Mouse (Mus musculus) cerebellum, adult 2 months (tissue): ENCODE data around the gene Eif4a3. TPM values are rescaled to one million over a fixed set of nuclear protein-coding genes. Genes with fewer than 3 reads are reported as not detected.
A peak's percentile ranks its signal among the peaks of the same experiment; 100 is the strongest.

ENCODE experiments used
- DNase-seq, 2 experiments: peaks; one replicate each; pipeline ENCODE4 v3.0.0; 2021
- H3K27ac ChIP-seq: fragments of 200-500 bp; 2 replicates; pipeline ENCODE4 v1.5.1; 2012; ENCODE audit warnings: low read length, control low read depth, inconsistent platforms; ENCODE audit not compliant: insufficient read depth
- H3K27me3 ChIP-seq: fragments of 200-500 bp; 2 replicates; pipeline ENCODE4 v1.6.1; 2012; ENCODE audit warnings: inconsistent platforms, mild to moderate bottlenecking, low read length, moderate library complexity; ENCODE audit not compliant: control insufficient read depth, insufficient read depth
- H3K4me1 ChIP-seq: fragments of 200-500 bp; 2 replicates; pipeline ENCODE4 v1.6.1; 2011; ENCODE audit warnings: low read length; ENCODE audit not compliant: control insufficient read depth, insufficient read depth
- H3K4me3 ChIP-seq: fragments of 200-500 bp; replicated peaks from 2 replicates; pipeline ENCODE3; 2011; ENCODE audit warnings: mild to moderate bottlenecking, low read depth, low read length, control low read depth; ENCODE audit not compliant: insufficient read depth
- CTCF ChIP-seq: fragments of 200-500 bp; IDR thresholded peaks from 2 replicates; pipeline ENCODE4 v1.5.1; 2011; ENCODE audit warnings: low read depth, mild to moderate bottlenecking, control low read depth, low read length, moderate library complexity, borderline replicate concordance; ENCODE audit not compliant: insufficient read depth
- POLR2A ChIP-seq: fragments of 200-500 bp; IDR thresholded peaks from 2 replicates; pipeline ENCODE4 v1.6.1; 2011; ENCODE audit warnings: low read length, control low read depth, borderline replicate concordance; ENCODE audit not compliant: insufficient read depth
- WGBS: fragments of 180-500 bp; shearing (Covaris S2); methylation state at CpG from one replicate; pipeline ENCODE4 v1.1.7; 2018; 5-methylcytosine and 5-hydroxymethylcytosine counted together
- polyA plus RNA-seq: library from polyadenylated mRNA; depleted of rRNA; stranded (reverse); fragments of >200 nt; gene quantifications from 2 replicates; pipeline ENCODE4 v1.2.3, GENCODE M21; 2012; rRNA removed

Gene Eif4a3
- 120 and 133 TPM in 2 replicates for polyA plus RNA-seq

DNA sequence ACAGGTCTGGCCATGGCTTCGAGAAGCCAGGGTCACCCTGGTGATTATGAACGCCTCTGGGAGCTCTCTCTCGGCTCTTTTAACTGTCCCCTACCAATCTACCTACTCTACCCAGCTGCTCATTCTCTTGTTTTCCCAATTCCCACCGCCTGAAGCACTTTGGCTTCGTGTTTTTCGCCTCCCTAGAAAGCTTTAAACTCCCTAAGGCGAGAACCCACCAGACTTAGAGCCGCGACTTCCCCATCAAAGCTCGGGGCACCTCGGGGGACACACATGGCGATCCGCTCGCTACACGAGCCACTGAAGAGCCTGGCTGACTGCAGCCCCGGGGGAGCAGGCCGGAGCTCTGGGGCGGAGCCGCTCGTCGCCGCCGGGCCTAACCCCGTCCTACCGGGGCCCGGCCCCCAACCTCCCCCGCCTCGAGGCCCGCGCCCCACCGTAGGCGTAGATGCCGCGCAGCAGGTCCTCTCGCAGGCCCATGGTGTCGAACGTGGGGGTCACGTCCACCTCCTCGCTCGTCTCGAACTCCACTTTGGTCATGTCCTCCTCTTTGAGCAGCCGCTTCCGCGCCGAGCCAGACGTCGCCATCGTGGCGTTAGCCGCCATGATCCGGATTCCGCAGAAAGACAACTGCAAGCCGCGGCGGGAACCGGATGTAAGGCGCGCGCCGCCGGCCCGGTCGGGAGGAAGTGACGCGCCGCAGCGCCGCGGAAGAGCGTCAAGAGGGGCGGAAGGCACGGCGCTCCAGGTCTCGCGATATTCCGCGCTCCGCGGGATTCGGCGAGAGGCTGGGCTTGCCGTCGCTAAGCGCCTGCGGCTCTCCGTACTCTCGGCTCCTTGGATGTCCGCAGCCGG is at the start of gene Eif4a3:
Gene Eif4a3 (minus strand): TSS at position 699 of the 855 bp plus-strand sequence.
- DNase-seq, result peak; percentile 95 to 96
- TF ChIP-seq POLR2A, result peak; percentile 95; the same call in 1 of the 2 replicates
- TF ChIP-seq CTCF, result no peak
- H3K4me3 ChIP-seq, result peak within 1 kb of the TSS; percentile 97
- no peaks in the 10 kb centered on the region for H3K27me3 ChIP-seq
- peak within 1 kb of the TSS; percentile 74 for H3K27ac ChIP-seq
- under 1% methylated on average over 89 of the region's 89 CpGs for WGBS
- H3K4me1 ChIP-seq, result no peaks in the 10 kb centered on the region; the same call in 1 of the 2 replicates

DNA sequence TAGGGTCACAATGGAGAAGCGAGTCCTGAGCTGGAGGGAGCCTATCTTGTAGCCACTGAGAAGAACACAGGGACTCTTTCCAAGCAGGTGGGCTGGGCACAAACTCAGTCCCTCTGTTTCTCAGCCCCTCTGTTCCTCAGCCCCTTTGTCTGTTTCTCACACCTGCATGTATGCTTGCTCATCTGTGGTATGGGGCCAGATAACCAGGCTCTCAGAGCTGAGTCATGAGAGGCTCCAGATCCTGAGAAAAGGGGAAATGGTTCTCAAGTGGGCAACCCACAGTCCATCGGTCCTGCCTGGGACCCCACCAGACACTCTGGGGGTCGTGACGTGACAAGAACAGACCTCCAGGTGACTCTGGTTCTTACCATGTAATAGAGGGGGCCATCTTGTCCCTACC is 47.2 kb upstream of the Eif4a3 start:
- H3K27ac ChIP-seq, result no peak overlapping the region
- TF ChIP-seq CTCF (no peak), POLR2A (no peak)
- no peak for DNase-seq
- no peaks in the 10 kb centered on the region for H3K4me1 ChIP-seq
- H3K4me3 ChIP-seq, result no peak overlapping the region
- H3K27me3 ChIP-seq, result no peaks in the 10 kb centered on the region
- 89% methylated on average over 4 of the region's 4 CpGs for WGBS

DNA sequence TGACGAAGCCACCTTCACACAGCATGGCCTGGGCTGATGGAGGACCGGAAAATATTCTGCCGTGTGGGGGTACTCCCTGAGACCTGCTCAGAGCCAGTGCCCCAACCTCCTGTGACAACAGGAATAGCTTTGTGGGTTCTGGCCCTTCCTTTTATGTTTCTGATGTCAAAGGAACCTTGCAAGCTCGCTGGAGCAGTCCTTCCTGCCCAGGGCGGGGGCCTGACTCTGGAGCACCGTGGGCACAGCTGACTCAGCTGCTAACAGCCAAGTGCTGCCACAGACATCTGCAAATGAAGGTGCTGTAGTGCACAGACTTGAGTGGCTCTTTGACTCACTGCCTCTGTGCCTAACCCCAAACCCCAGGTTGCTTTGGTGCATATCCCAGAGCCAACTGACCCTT is 45.0 kb upstream of the Eif4a3 start:
- TF ChIP-seq POLR2A, result no peak
- no peak for TF ChIP-seq CTCF
- 68% methylated on average over 6 of the region's 6 CpGs for WGBS
- DNase-seq, result no peak
- Histone ChIP-seq H3K27me3 (no peaks in the 10 kb centered on the region), H3K27ac (no peak overlapping the region), H3K4me3 (no peak overlapping the region), H3K4me1 (no peaks in the 10 kb centered on the region)

DNA sequence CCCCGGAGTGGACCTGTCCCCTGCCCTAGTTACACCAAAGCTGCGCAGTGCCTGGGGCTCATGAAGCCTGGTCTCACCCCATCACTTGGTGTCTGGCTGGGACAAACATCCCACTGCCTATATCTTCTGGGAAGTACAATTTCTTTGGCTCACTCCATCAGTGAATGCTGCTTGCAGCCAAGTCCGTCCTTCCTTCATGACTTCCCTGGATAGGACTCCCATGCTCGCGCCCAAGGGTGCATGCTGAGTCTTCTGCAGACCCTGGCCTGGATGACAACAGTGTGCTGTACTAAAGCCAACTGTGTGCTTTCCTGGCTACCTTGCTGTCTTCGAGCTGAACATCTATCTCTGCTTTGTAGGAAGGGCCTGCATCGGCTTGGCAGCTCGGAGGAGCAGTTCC is 44.3 kb upstream of the Eif4a3 start:
- Histone ChIP-seq H3K27ac (no peak overlapping the region), H3K4me3 (no peak overlapping the region), H3K27me3 (no peaks in the 10 kb centered on the region), H3K4me1 (no peaks in the 10 kb centered on the region)
- no peak for DNase-seq
- no peak for TF ChIP-seq POLR2A
- TF ChIP-seq CTCF, result no peak
- WGBS, result 71% methylated on average over 8 of the region's 8 CpGs

DNA sequence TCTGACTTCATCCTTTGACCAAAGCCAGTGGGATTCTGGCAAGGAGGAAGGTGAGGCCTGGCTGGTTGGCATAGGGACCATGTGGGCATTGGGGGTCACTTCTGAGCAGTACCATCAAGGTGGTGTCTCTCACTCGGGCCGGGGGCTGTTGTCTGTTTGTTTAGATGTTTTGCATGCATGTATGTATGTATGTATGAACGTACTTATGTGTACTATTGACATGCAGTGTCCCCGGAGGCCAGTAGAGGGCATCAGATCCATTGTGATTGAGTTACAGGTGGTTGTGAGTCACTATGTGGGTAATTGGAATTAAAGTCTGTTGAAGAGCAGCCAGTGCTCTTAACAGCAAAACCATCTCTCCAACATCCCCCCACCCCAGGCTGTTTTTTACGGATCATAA is 39.7 kb upstream of the Eif4a3 start:
- no peak for TF ChIP-seq POLR2A
- peak; percentile 63 for TF ChIP-seq CTCF

DNA sequence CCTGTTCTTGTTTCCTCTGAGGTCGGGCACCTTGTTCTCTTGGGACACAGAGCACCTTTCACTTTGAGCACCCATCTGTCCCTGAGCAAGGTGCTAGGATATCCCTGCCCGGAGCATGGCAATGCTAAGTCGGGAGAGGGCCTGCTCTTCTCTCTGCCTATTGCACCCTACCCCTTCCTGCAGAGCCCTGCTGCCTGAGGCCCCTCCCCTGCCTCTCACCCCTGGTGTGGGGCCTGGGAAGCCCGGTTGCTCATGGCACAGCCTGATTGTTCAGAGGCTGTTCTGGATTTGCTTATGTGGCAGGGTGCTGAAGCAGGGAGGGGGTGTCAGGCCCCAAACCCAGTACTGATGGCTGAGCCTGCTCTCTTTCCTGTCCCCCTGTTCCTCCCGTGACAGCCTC is 39.3 kb upstream of the Eif4a3 start:
- H3K27me3 ChIP-seq, result no peaks in the 10 kb centered on the region
- DNase-seq, result no peak
- 50% methylated on average over 5 of the region's 5 CpGs for WGBS
- no peaks in the 10 kb centered on the region for H3K4me1 ChIP-seq
- no peak overlapping the region for H3K27ac ChIP-seq
- H3K4me3 ChIP-seq, result no peak overlapping the region
- TF ChIP-seq POLR2A (no peak), CTCF (no peak)

More for the DNA sequence above, 39.7 kb upstream of the Eif4a3 start:
- Histone ChIP-seq H3K27me3 (no peaks in the 10 kb centered on the region), H3K27ac (no peak overlapping the region), H3K4me3 (no peak overlapping the region), H3K4me1 (no peaks in the 10 kb centered on the region)
- 6% methylated on average over 5 of the region's 5 CpGs for WGBS
- DNase-seq, result peak; percentile 62 to 71

DNA sequence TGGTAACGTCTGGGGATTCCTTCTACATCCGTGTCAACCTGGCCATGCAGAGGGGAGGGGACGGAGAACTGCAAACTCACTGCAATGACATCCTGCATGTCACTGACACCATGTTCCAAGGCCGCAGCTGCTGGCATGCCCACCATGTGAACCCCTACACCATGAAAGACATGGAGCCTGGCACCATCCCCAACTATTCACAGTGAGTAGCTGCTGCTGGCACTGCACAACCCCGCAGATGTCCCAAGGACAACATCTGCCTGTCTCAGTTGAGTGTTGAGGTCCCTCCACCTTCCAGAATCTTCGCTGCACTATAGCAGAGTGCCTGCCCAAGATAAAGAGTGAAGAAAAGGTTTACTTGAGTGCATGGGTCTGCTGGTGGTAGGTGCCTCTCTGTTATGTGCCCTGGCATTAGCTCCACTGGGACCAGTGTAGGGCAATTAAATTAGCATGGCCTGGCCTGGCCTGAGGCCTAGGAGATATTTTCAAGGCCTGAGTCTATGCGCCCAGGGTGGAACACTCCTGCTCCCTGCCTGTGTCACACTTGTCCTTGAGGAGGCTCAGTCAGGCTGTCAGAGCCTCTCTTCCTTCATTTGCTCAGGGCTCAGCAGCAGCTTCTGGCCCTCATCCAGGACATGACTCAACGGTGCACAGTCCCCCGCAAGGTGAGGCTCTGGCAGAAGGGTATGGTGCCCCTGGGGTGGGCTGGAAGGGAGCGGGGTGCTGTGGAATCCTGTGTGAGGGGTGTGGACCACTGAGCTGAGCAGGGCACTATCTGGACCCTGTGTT is 38.6 kb upstream of the Eif4a3 start:
- H3K4me3 ChIP-seq, result no peak overlapping the region
- no peaks in the 10 kb centered on the region for H3K27me3 ChIP-seq
- H3K27ac ChIP-seq, result no peak overlapping the region
- 36% methylated on average over 10 of the region's 10 CpGs for WGBS
- TF ChIP-seq POLR2A, result no peak
- TF ChIP-seq CTCF, result no peak
- H3K4me1 ChIP-seq, result no peaks in the 10 kb centered on the region
- no peak for DNase-seq
